Mouse (Mus musculus) cerebellum, adult 2 months (tissue): Measurements from ENCODE around the gene Tdp1.

Experiments
- CTCF ChIP-seq: fragments of 200-500 bp; IDR thresholded peaks from 2 replicates; pipeline ENCODE4 v1.5.1; 2011; ENCODE audit warnings: low read depth, mild to moderate bottlenecking, control low read depth, low read length, moderate library complexity, borderline replicate concordance; ENCODE audit not compliant: insufficient read depth
- POLR2A ChIP-seq: fragments of 200-500 bp; IDR thresholded peaks from 2 replicates; pipeline ENCODE4 v1.6.1; 2011; ENCODE audit warnings: low read length, control low read depth, borderline replicate concordance; ENCODE audit not compliant: insufficient read depth

- TF ChIP-seq CTCF (no peak), POLR2A (no peak)
These were observed 608 bp upstream of the Tdp1 start for GRCm38 (mm10) chr12:99883713-99884105.
